Mouse (Mus musculus) kidney, adult 2 months (tissue): ENCODE results near the gene Cd151.

Source experiments
- CTCF ChIP-seq: fragments of 200-500 bp; conservative IDR thresholded peaks from 2 replicates; pipeline ENCODE4 v1.5.1; 2011; ENCODE audit warnings: low read depth, mild to moderate bottlenecking, control low read depth, low read length, moderate library complexity, mixed read lengths; ENCODE audit not compliant: insufficient read depth, insufficient read length
- POLR2A ChIP-seq: fragments of 200-500 bp; IDR thresholded peaks from one replicate; pipeline ENCODE4 v1.6.1; 2011; ENCODE audit warnings: low read depth, low read length, control low read depth

DNA sequence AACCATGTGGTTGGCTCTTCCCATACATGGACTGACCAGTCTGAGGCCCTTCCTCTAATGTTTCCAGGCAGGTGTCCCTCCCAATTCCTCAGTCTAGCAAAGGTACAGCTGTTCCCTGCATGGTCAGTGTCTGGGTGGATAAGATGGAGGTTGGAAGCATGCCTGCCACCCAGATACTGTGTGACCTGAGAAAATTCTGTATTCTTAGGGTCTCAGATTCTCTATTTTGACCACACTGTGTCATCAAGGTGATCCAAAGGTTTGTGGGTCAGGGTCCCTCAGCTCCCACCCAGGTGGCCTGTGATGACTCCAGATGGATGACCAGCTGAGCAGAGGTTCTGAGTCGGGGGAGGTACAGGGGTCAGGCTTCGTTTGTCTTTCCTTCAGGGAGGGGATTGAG lies 18.0 kb downstream of the Cd151 start:
- no peak for TF ChIP-seq CTCF
- TF ChIP-seq POLR2A = no peak
